Mouse (Mus musculus) layer of hippocampus, adult 11-12 months (tissue): ENCODE data around the gene Bad.
"Not testable (repeated sequence)": the region's sequence is repeated elsewhere in the genome, so short reads cannot be mapped to it uniquely, and the experiment has no call there.

Experiments
- DNase-seq: peaks from one replicate; pipeline ENCODE4 v3.0.0; 2022; ENCODE audit warnings: low spot score

Bad gene

DNA sequence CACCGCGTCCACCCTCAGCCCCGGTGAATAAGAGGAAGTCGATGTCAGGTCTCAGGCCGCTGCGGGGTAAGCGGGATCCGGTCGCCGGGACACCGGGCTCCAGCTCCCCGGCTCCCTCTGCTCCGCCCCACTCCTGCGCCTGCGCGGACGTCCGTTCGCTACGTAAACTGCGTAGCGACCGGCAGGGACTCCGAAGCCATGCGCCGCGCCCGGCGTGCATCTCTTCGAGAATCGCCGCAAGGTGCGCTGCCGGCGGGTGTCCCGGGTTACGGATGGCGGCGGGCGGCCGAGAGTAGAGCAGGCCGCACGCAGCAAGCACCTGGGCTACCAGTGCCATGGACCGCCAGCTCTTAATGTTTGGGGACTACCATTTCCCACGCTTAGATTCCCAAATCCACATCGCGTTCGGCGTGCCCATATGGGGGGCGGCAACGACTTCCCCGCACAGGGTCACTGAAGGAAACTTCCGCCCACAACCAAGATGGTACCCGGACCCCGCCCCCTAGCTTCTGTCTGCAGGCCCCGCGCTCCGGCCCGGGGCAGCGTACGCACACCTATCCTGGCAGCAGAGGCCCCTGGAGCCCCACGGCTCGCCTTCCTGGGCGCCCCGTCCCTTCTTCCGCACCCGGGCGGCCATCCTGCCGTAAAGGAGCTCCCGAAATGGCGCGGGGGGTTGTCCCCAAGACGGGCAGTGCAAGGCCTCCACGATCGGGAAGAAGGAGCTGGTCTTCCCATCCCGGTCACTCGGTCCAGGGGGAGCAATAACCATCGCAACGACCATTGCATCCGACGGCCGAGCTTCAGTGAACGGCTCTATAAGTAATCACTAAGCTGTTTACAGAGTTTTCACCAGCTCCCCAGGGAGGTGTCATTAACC is at the start of gene Bad:
Bad (plus strand) TSS at position 490 of the 877 bp plus-strand sequence.
- peak; percentile 93 for DNase-seq

GRCm38 (mm10) chr19:6892512-6892911 is 49.1 kb upstream of the Bad start:
- DNase-seq = no peak

DNA sequence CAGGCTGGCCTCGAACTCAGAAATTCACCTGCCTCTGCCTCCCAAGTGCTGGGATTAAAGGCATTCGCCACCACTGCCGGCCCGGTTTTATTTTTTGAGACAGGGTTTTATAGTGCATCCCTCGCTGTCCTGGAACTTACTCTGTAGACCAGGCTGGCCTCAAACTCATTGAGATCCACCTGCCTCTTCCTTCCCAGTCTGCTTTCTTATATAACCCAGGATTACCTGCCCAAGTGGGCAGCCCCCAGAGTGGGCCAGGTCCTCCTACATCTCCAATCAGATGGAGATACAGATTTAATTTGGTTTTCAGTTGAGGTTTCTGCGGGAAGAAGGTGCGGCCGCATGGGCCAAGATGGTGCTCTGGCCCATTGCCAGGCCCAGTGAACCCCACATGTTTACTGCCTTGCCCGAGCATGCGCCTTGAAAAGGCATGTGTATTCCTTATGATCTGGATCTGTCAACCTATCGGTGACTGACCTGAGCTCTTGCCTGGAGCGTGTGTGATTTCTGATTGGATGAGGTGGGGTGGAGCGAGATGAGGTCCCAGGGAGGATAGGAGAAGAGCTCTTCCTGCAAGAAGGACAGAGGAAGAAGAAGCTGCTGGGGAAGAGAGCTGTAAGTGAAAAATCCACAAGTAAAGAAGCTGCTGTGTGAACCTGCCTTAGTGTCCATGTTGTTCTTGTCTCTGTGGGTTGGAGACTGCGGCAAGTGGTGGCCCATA is 47.8 kb upstream of the Bad start:
- no peak for DNase-seq

DNA sequence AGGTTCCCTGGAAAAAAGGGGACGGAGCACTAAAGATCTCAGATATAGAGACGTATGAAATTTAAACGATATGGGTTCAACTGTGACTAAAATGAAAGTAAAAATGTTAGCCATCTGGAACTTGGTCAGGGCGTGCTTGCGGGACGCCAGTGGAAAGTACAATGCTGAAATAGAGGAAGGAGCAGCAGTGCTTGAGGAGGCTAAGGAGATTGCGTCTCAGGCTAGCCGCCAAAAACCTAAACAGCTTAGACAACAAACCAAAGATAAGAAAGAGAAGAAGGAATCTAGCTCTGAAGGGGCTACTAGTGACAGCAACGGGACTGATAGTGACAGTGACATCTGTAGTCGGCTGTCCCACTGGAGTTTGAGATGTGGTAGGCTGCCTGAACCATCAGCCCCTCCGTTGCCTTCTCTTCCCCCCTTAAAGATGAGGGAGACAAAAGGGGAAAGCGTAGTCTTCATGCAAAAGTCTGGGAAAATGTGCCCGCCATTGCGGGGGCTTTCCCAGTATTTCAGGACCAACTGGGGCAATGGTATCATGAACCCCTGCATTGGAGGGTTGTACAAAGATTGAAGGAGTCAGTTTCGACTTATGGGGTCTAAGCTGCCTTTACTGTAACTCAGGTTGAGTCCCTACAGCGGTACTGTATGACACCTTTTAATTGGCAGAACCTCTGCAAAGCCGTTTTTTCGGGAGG is 45.9 kb upstream of the Bad start:
- DNase-seq = not testable (repeated sequence)

DNA sequence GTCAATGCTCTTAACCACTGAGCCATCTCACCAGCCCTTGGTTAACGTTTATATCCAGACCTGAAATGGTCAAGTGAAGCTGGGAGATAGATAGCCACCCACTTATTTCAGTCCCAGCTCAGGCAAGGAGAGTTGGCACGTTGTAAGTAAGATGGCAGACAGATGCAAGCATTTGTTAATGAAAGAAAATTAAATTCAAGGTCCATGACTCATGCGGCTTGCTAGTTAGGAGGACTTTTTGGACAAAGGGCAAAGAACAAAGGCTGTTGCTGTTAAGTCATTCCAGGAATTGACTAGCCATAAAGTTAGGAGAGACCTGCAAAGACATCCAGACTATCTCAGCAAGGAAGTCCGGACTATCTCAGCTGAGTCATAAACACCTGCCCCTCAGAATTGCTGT is 42.0 kb upstream of the Bad start:
- DNase-seq = no peak

DNA sequence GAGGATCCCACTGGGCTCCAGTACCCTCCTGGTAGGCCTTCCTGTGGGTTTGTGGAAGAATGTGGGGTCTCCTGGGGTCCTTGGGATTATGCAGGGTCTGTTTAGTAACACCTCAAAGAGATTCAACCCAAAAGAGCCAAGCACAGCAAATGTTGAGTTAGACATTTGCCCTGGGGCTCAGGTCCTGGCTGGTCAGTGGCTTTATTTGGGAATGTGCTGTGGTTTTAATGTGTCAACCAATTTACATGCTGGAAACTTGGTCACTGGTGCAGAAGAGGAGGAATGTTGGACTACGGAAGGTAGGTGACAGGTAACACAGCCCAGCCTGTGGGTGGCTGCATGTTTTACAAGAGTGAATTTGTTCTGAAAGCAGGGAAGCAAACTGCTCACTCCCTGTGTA is 38.6 kb upstream of the Bad start:
- DNase-seq = no peak

- DNase-seq = no peak
Observed at GRCm38 (mm10) chr19:6904846-6905245, 36.8 kb upstream of the Bad start.

DNA sequence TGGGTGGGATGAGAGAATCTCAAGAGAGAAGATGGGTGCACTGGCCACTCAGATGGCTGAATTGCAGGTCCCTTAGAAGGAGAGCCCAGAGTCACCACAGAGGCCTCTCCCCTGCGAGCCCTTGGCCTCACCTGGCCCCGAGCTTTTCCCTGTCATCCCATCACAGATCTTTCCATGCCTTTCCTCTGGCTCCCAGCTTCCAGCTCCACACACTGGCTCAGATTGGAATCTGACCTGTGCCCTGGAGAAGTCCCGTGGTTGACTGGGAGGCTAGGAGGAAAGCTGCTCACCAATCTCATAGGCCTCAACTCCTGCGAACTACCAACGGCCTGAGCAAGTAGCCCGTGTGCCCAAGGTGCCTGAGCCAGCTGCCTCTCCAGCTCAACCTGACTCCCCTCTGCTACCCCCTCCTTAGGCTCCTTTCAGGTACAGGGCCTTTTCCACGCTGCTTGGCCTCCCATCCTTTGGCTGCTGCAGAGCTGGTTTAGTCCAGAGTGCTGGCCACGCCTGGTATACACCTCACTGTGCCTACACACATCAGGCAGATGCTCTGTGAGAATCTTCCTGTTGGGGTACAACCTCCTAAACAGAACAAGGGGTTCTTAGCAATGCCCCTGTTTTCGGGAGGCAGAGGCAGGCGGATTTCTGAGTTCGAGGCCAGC is 36.0 kb upstream of the Bad start:
- DNase-seq = no peak

DNA sequence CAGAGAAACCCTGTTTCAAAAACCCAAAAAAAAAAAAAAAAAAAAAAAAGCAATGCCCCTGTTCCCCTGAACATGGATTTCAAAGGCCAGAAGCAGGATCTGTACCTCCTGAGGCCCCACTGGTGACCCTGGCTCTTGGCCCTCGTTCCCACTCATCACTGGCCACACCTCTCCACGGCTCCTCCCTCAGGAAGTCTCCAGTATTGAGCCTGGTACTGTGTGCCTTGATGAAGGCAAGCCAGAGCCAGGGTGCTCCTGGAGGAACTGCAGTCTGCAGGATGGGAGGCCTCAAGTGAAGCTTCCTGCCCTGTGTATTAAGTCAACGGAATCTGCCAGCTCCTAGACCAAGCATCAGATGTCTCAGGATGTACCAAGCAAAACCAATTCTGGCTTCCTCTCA is 35.5 kb upstream of the Bad start:
- DNase-seq = no peak

GRCm38 (mm10) chr19:6907094-6907493 is 34.6 kb upstream of the Bad start:
- DNase-seq = no peak

GRCm38 (mm10) chr19:6907811-6908540 is 33.7 kb upstream of the Bad start:
- DNase-seq = no peak

- no peak for DNase-seq
Observed at GRCm38 (mm10) chr19:6909021-6909420, 32.6 kb upstream of the Bad start.

GRCm38 (mm10) chr19:6909507-6910289 is 32.0 kb upstream of the Bad start, which contains the start of the genes Trmt112 and Prdx5:
Gene Trmt112 (plus strand): TSS chr19:6909698.
Gene Prdx5 (minus strand): TSS chr19:6910106.
- DNase-seq = peak; percentile 93

GRCm38 (mm10) chr19:6910306-6910705 is 31.4 kb upstream of the Bad start:
- peak; percentile 67 for DNase-seq

DNA sequence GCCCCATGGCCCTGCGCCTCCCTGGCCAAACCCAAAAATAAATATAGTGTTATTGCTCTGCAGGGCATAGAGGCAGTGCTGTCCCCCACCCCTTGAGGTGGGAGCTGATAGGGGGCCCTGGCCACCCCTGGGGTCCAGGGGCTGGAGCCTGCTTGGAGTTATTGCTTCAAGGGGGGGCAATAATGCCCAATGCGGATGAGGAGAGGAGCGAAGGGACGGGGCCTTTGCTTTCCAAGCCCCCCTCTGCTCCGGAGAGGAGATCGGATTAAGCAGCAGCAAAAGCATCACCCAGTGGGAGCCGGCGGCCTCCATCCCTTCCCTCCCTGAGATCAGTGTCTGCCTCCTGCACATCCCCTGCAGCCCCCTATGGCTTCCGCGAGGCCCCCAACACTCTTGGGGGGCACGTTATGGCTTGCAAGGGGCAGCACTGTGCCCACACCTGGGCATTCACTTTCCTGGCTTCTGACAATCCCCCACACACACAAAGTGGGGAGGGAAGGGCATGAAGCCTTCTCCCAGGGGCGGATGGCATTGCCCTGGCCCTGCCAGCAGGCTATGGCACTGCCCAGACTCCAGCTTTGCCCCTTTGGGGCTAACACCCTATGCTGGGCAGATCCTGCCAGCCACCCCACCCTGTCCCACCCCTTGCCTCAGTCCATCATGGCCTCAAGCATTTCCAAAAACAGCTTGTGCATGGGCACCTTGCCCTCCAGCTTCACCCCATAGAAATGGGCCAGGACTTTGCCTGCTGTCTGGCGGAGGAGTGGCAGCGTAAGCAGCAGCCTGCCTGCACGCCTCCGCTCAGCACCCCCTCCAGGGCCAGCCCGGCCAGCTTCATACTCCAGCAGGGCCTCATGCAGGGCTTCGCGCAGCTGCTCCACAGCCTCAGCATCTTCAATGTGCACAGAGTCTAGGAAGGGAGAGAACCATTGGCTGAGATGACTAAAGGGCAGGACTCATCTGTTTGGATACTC is 30.3 kb upstream of the Bad start:
- no peak for DNase-seq

DNA sequence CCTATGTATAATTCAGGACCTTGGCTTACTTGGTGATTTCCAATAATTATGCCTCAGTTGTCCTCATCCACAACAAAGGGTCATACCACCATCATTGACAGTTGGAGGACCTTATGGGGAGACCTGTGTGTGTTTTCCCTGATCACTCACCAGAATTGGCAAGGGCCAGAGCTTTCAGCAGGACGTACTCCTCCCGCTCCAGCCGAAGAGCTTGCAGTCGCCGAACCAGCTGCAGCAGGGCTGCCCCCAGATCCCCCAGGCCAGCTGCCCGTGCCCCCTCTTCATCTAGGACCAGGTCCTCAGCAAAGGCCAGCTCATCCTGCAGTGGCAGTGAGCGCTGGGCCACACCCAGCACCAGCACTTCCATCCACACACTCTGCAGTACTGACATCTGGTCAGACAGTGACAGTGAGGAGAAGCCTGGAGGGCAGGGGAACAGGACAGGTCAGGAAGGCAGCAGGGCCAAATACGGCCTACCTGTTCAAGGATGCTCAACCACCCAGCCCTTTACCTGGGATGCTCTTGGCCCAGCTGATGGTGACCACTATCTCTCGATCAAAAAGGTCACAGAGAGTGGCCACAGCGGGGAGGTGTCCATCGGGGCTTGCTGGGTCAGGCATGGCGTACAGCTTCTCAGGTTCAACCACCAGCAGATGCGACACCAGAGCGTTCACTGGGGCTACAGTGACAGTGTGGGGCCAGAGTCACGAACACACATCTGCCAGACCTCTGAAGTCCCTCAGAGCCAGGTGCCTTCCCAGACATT is 29.3 kb upstream of the Bad start:
- DNase-seq = no peak

GRCm38 (mm10) chr19:6913036-6913435 is 28.6 kb upstream of the Bad start:
- DNase-seq = no peak

- no peak for DNase-seq
Observed at GRCm38 (mm10) chr19:6913991-6914390, 27.7 kb upstream of the Bad start.

DNA sequence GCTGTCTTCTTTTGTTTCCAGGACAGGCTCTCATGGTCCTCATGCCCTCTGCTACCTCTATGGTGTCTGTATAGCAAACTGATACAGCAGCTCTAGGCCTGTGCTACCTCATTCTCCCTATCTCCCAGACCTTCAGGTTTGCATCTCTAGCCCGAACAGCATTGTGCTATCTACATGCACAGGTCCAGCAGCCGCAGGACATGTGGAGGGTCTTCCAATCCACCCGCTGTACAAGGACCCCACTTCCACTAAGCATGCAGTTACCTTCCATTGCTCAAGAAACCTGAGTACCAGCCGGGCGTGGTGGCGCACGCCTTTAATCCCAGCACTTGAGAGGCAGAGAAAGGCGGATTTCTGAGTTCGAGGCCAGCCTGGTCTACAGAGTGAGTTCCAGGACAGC is 27.1 kb upstream of the Bad start:
- DNase-seq = no peak
